Mouse (Mus musculus) kidney, embryonic 15.5 days (tissue): ENCODE results near the gene Trex2. TPM values are rescaled to one million over a fixed set of nuclear protein-coding genes. Genes with fewer than 3 reads are reported as not detected.

Experiments used
- ATAC-seq: fragments of 200-750 bp; cut with Nextera tagmentation; replicated peaks from 2 replicates; pipeline ENCODE4 v1.8.0; 2017; ENCODE audit warnings: moderate TSS enrichment; ENCODE audit not compliant: low FRiP score
- H3K27ac ChIP-seq: fragments of 300-500 bp; sonication (generic); 2 replicates; pipeline ENCODE4 v1.5.1; 2015; ENCODE audit warnings: mild to moderate bottlenecking, inconsistent platforms
- H3K27me3 ChIP-seq: fragments of 300-500 bp; sonication (generic); 2 replicates; pipeline ENCODE4 v1.6.1; 2015; ENCODE audit warnings: inconsistent platforms
- H3K36me3 ChIP-seq: fragments of 300-500 bp; sonication (generic); 2 replicates; pipeline ENCODE4 v1.6.1; 2015; ENCODE audit warnings: inconsistent platforms
- H3K4me1 ChIP-seq: fragments of 300-500 bp; sonication (generic); 2 replicates; pipeline ENCODE4 v1.6.1; 2015; ENCODE audit warnings: inconsistent platforms
- H3K4me2 ChIP-seq: fragments of 300-500 bp; sonication (generic); 2 replicates; pipeline ENCODE4 v1.6.1; 2015; ENCODE audit warnings: moderate library complexity, mild to moderate bottlenecking, inconsistent platforms
- H3K4me3 ChIP-seq: fragments of 300-500 bp; sonication (generic); replicated peaks from 2 replicates; pipeline ENCODE4 v1.5.1; 2015; ENCODE audit warnings: mild to moderate bottlenecking, inconsistent platforms
- H3K9ac ChIP-seq: fragments of 300-500 bp; sonication (generic); 2 replicates; pipeline ENCODE4 v1.6.1; 2015; ENCODE audit warnings: mild to moderate bottlenecking, inconsistent platforms
- H3K9me3 ChIP-seq: fragments of 300-500 bp; sonication (generic); replicated peaks from 2 replicates; pipeline ENCODE4 v1.6.1; 2016; ENCODE audit warnings: inconsistent platforms
- WGBS: fragments of 180-500 bp; shearing (Covaris S2); methylation state at CpG from one replicate; pipeline ENCODE4 v1.1.7; 2015; ENCODE audit warnings: mixed read lengths; 5-methylcytosine and 5-hydroxymethylcytosine counted together
- polyA plus RNA-seq: library from polyadenylated mRNA; unstranded; fragments of >200 nt; fragmentation: Nextera tagmentation; extraction: Ambion mirVana; gene quantifications from 2 replicates; pipeline ENCODE4 v1.2.1, GENCODE M21; 2015

Gene Trex2
- polyA plus RNA-seq, 1 experiment from 2014 or later, result 0.26 TPM

GRCm38 (mm10) chrX:73471764-73472163, 36.6 kb upstream of the Trex2 start:
- WGBS, result 93% methylated on average over 3 of the region's 3 CpGs
- no peak overlapping the region for H3K4me2 ChIP-seq
- H3K4me1 ChIP-seq, result 0 out of 2 replicates have a peak, but pooled peaks cover 10% of the 10 kb centered on the region
- no peak overlapping the region for H3K27ac ChIP-seq
- no peaks in the 10 kb centered on the region for H3K36me3 ChIP-seq
- no peak overlapping the region for H3K4me3 ChIP-seq
- no peak overlapping the region for H3K9ac ChIP-seq
- no peak for ATAC-seq
- H3K27me3 ChIP-seq, result peaks cover 14% of the 10 kb centered on the region
- H3K9me3 ChIP-seq, result no peaks in the 10 kb centered on the region

- Histone ChIP-seq H3K9ac (no peak overlapping the region), H3K27me3 (peaks cover 22% of the 10 kb centered on the region), H3K4me3 (no peak overlapping the region), H3K36me3 (no peaks in the 10 kb centered on the region), H3K9me3 (no peaks in the 10 kb centered on the region), H3K4me1 (no peaks in the 10 kb centered on the region), H3K4me2 (no peak overlapping the region), H3K27ac (0 out of 2 replicates have a peak overlapping the region, but pooled peaks have one; percentile 41)
- no peak for ATAC-seq
- WGBS, result no CpG with 5 or more reads among the region's 1 CpGs
Observed at GRCm38 (mm10) chrX:73468752-73469151, 33.6 kb upstream of the Trex2 start.

- Histone ChIP-seq H3K27ac (0 out of 2 replicates have a peak overlapping the region, but pooled peaks have one; percentile 41), H3K27me3 (peaks cover 22% of the 10 kb centered on the region; the same call in 1 of the 2 replicates), H3K36me3 (no peaks in the 10 kb centered on the region), H3K9me3 (no peaks in the 10 kb centered on the region), H3K9ac (no peak overlapping the region), H3K4me1 (no peaks in the 10 kb centered on the region), H3K4me2 (no peak overlapping the region), H3K4me3 (no peak overlapping the region)
- WGBS, result 78% methylated on average over 3 of the region's 3 CpGs
- ATAC-seq, result no peak
Observed at GRCm38 (mm10) chrX:73468330-73468729, 33.2 kb upstream of the Trex2 start.

- Histone ChIP-seq H3K9me3 (no peaks in the 10 kb centered on the region), H3K4me1 (no peaks in the 10 kb centered on the region), H3K4me3 (no peak overlapping the region), H3K4me2 (no peak overlapping the region), H3K27ac (0 out of 2 replicates have a peak overlapping the region, but pooled peaks have one; percentile 41), H3K27me3 (peaks cover 22% of the 10 kb centered on the region; the same call in 1 of the 2 replicates), H3K36me3 (no peaks in the 10 kb centered on the region), H3K9ac (no peak overlapping the region)
- 64% methylated on average over 5 of the region's 5 CpGs for WGBS
- ATAC-seq, result 0 out of 2 replicates have a peak, but pooled peaks have one; percentile 33
Observed at GRCm38 (mm10) chrX:73467446-73468241, 32.5 kb upstream of the Trex2 start.

- Histone ChIP-seq H3K4me1 (no peaks in the 10 kb centered on the region), H3K36me3 (no peaks in the 10 kb centered on the region), H3K9me3 (no peaks in the 10 kb centered on the region), H3K27me3 (0 out of 2 replicates have a peak, but pooled peaks cover 17% of the 10 kb centered on the region), H3K4me3 (no peak overlapping the region), H3K9ac (no peak overlapping the region), H3K4me2 (no peak overlapping the region), H3K27ac (no peak overlapping the region)
- 59% methylated on average over 9 of the region's 9 CpGs for WGBS
- ATAC-seq, result 0 out of 2 replicates have a peak, but pooled peaks have one; percentile 29
Observed at GRCm38 (mm10) chrX:73465483-73466186, 30.5 kb upstream of the Trex2 start.

- ATAC-seq, result no peak
- Histone ChIP-seq H3K4me1 (peaks cover 8% of the 10 kb centered on the region; the same call in 1 of the 2 replicates), H3K4me2 (no peak overlapping the region), H3K27ac (no peak overlapping the region), H3K27me3 (0 out of 2 replicates have a peak, but pooled peaks cover 4% of the 10 kb centered on the region), H3K4me3 (no peak overlapping the region), H3K36me3 (no peaks in the 10 kb centered on the region), H3K9me3 (no peaks in the 10 kb centered on the region), H3K9ac (no peak overlapping the region)
- 67% methylated on average over 4 of the region's 4 CpGs for WGBS
Observed at GRCm38 (mm10) chrX:73460792-73461191, 25.6 kb upstream of the Trex2 start.

- peak; percentile 100 for ATAC-seq
- 17% methylated on average over 26 of the region's 26 CpGs for WGBS
- no peak within 1 kb of the TSS for H3K27ac ChIP-seq
- H3K4me2 ChIP-seq, result peak within 1 kb of the TSS; percentile 63
- H3K27me3 ChIP-seq, result no peaks in the 10 kb centered on the region
- H3K36me3 ChIP-seq, result no peaks in the 10 kb centered on the region
- H3K4me3 ChIP-seq, result peak within 1 kb of the TSS; percentile 58
- peaks cover 8% of the 10 kb centered on the region; the same call in 1 of the 2 replicates for H3K4me1 ChIP-seq
- H3K9me3 ChIP-seq, result no peaks in the 10 kb centered on the region
- H3K9ac ChIP-seq, result peak within 1 kb of the TSS; percentile 44
Observed at GRCm38 (mm10) chrX:73458877-73459392, 23.8 kb upstream of the Trex2 start, which contains the start of gene Haus7. Haus7 (minus strand) TSS chrX:73459044.

- Histone ChIP-seq H3K27me3 (0 out of 2 replicates have a peak, but pooled peaks cover 10% of the 10 kb centered on the region), H3K4me2 (no peak overlapping the region), H3K36me3 (peaks cover 14% of the 10 kb centered on the region; the same call in 1 of the 2 replicates), H3K9me3 (no peaks in the 10 kb centered on the region), H3K9ac (no peak overlapping the region), H3K4me1 (no peaks in the 10 kb centered on the region), H3K27ac (no peak overlapping the region), H3K4me3 (no peak overlapping the region)
- WGBS, result 20% methylated on average over 2 of the region's 2 CpGs
- ATAC-seq, result no peak
Observed at GRCm38 (mm10) chrX:73451949-73452348, 16.8 kb upstream of the Trex2 start.

GRCm38 (mm10) chrX:73441428-73441827, 6.3 kb upstream of the Trex2 start:
- WGBS, result 40% methylated on average over 2 of the region's 2 CpGs
- no peak overlapping the region for H3K9ac ChIP-seq
- H3K27me3 ChIP-seq, result peaks cover 18% of the 10 kb centered on the region
- peaks cover 10% of the 10 kb centered on the region; the same call in 1 of the 2 replicates for H3K36me3 ChIP-seq
- no peak overlapping the region for H3K27ac ChIP-seq
- no peak overlapping the region for H3K4me2 ChIP-seq
- no peak for ATAC-seq
- no peaks in the 10 kb centered on the region for H3K4me1 ChIP-seq
- no peaks in the 10 kb centered on the region for H3K9me3 ChIP-seq
- H3K4me3 ChIP-seq, result no peak overlapping the region

- ATAC-seq, result no peak
- 64% methylated on average over 5 of the region's 5 CpGs for WGBS
Observed at GRCm38 (mm10) chrX:73432850-73433249, 2.3 kb downstream of the Trex2 start.

GRCm38 (mm10) chrX:73430036-73430435, 5.1 kb downstream of the Trex2 start:
- Histone ChIP-seq H3K4me2 (no peak overlapping the region), H3K27me3 (peaks cover 16% of the 10 kb centered on the region; the same call in 1 of the 2 replicates), H3K36me3 (no peaks in the 10 kb centered on the region), H3K9me3 (no peaks in the 10 kb centered on the region), H3K4me1 (no peaks in the 10 kb centered on the region), H3K4me3 (no peak overlapping the region), H3K9ac (no peak overlapping the region), H3K27ac (no peak overlapping the region)
- 87% methylated on average over 2 of the region's 2 CpGs for WGBS
- ATAC-seq, result no peak

More at GRCm38 (mm10) chrX:73432850-73433249, 2.3 kb downstream of the Trex2 start:
- Histone ChIP-seq H3K9me3 (no peaks in the 10 kb centered on the region), H3K36me3 (no peaks in the 10 kb centered on the region), H3K4me1 (no peaks in the 10 kb centered on the region), H3K9ac (no peak overlapping the region), H3K4me2 (no peak overlapping the region), H3K27ac (no peak overlapping the region), H3K27me3 (peaks cover 17% of the 10 kb centered on the region), H3K4me3 (no peak overlapping the region)
